Mouse (Mus musculus): ENCODE results near the gene Dram2. TPM values are rescaled to one million over a fixed set of nuclear protein-coding genes. Genes with fewer than 3 reads are reported as not detected.
A peak's percentile ranks its signal among the peaks of the same experiment; 100 is the strongest.
"Not testable (repeated sequence)": the region's sequence is repeated elsewhere in the genome, so short reads cannot be mapped to it uniquely, and the experiment has no call there.

Gene Dram2
- polyA plus RNA-seq, 1 experiment, result 42.3 TPM

DNA sequence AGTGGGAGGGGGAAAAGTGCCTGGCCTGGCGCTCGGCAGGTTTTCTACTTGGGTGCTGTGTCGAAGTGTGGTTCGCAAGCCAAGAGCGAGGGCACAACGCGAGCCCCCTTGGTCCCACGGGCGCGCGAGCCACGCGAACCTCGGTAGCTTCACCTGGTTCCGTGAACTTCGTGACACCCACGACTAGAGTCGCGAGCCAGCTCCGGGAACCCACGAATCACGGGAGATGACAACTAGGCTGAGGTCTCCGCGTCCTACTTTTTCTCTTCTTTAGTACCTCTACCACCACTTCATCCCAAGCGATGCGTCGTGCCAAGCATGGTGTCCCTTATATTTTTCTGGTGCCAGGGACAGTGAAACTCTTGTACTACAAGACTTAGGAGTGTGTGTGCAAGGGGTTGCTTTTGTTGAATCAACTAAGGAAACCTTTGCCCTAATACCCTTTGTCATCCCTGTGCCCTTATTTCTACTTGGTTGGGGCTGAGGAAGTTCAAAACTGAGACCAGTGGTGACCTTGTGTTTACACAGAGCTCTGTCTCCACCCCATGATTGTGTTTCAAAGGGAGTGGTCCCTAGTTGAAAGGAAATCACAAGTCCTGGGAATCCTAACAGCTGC, 434 bp downstream of the Dram2 start:
- H3K27ac ChIP-seq (ENCODE audit: insufficient read depth, low read length), result peak overlapping the region; percentile 97
- peak overlapping the region; percentile 98 for H3K4me3 ChIP-seq (ENCODE audit: insufficient read depth, low read length)
- TF ChIP-seq POLR2A (IDR thresholded peaks at IDR 0.05; ENCODE audit: extremely low read depth, insufficient read depth, low read length) (0 out of 2 replicates have a peak, but pooled peaks have one; percentile 15), CTCF (IDR thresholded peaks at IDR 0.05; ENCODE audit: extremely low read depth, insufficient read depth, low read length) (no peak)
- no peaks in the 10 kb centered on the region for H3K4me1 ChIP-seq (ENCODE audit: control insufficient read depth, insufficient read depth, low read length)

- no peak overlapping the region for H3K4me3 ChIP-seq (ENCODE audit: insufficient read depth, low read length)
- no peak overlapping the region for H3K27ac ChIP-seq (ENCODE audit: insufficient read depth, low read length)
Observed at GRCm38 (mm10) chr3:106548971-106549370, 1.4 kb downstream of the Dram2 start.

DNA sequence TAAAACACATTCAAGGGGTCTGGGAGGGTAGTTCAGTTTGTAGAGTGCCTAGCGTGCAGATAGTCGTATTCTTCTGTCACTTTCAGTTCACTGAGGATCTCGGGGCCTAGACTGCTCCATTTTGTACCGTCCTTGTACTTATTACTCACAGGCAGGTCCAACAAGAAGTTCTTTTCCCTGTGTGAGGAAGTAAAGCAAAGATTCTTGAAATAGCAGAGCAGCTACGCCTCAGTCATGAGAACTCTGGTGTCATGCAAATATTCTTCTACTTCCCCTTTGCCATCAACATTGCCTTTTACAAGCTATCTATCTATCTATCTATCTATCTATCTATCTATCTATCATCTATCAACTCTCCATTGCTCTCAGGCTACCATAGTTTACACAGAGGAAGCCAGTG, 5.8 kb downstream of the Dram2 start:
- TF ChIP-seq CTCF (IDR thresholded peaks at IDR 0.05; ENCODE audit: extremely low read depth, insufficient read depth, low read length) (no peak), POLR2A (IDR thresholded peaks at IDR 0.05; ENCODE audit: extremely low read depth, insufficient read depth, low read length) (no peak)
- Histone ChIP-seq H3K4me3 (ENCODE audit: insufficient read depth, low read length) (no peak overlapping the region), H3K4me1 (ENCODE audit: control insufficient read depth, insufficient read depth, low read length) (no peaks in the 10 kb centered on the region)

More at GRCm38 (mm10) chr3:106548971-106549370, 1.4 kb downstream of the Dram2 start:
- no peaks in the 10 kb centered on the region for H3K4me1 ChIP-seq (ENCODE audit: control insufficient read depth, insufficient read depth, low read length)
- TF ChIP-seq CTCF (IDR thresholded peaks at IDR 0.05; ENCODE audit: extremely low read depth, insufficient read depth, low read length) (no peak), POLR2A (IDR thresholded peaks at IDR 0.05; ENCODE audit: extremely low read depth, insufficient read depth, low read length) (no peak)

DNA sequence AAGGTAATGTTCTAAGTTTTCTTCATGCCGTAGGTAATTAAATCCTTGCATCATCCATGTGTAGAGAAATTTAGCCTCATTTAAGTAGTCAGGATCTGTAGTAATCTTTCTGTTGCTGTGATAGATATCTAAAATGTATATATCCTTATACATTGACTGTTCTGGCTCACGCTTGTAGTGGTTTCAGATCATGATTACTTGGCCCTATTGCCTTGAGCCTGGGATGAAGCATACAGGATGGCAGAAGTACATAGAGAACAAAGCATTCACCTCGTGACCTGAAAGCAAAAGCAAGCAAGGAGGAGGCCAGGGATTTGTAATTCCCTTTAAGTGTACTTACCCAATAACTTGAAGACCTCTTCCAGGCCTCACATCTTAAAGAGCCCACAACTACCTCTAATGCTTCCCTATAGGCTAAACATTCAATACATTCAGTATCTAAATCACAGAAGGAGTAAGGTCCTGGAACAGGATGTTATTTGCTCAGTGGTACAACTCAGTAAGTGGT, 8.2 kb downstream of the Dram2 start:
- Histone ChIP-seq H3K4me3 (ENCODE audit: insufficient read depth, low read length) (no peak overlapping the region), H3K4me1 (ENCODE audit: control insufficient read depth, insufficient read depth, low read length) (no peaks in the 10 kb centered on the region), H3K27ac (ENCODE audit: insufficient read depth, low read length) (no peak overlapping the region)
- TF ChIP-seq CTCF (IDR thresholded peaks at IDR 0.05; ENCODE audit: extremely low read depth, insufficient read depth, low read length) (no peak), POLR2A (IDR thresholded peaks at IDR 0.05; ENCODE audit: extremely low read depth, insufficient read depth, low read length) (no peak)

More for the DNA sequence above, 5.8 kb downstream of the Dram2 start:
- H3K27ac ChIP-seq (ENCODE audit: insufficient read depth, low read length), result no peak overlapping the region

- Histone ChIP-seq H3K4me1 (ENCODE audit: control insufficient read depth, insufficient read depth, low read length) (no peaks in the 10 kb centered on the region), H3K27ac (ENCODE audit: insufficient read depth, low read length) (no peak overlapping the region)
Observed at GRCm38 (mm10) chr3:106558271-106558670, 10.7 kb downstream of the Dram2 start.

DNA sequence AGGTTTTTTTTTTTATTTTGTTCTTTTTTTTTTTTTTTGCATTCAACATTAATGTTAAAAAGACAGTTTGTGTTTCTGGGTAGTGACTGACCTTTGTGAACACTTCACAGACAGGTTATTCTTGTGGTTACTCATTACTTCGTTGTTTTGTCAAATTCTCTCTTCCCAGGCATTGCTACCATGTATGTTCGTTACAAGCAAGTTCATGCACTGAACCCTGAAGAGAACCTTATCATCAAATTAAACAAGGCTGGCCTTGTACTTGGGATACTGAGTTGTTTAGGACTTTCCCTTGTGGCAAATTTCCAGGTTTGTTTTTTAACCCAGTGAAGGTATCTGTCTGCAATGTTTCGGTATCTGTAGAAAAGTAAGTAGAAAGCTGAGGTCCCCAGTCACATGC, 18.3 kb downstream of the Dram2 start:
- no peak overlapping the region for H3K4me3 ChIP-seq (ENCODE audit: insufficient read depth, low read length)
- H3K4me1 ChIP-seq (ENCODE audit: control insufficient read depth, insufficient read depth, low read length), result no peaks in the 10 kb centered on the region
- TF ChIP-seq POLR2A (IDR thresholded peaks at IDR 0.05; ENCODE audit: extremely low read depth, insufficient read depth, low read length), result no peak
- no peak for TF ChIP-seq CTCF (IDR thresholded peaks at IDR 0.05; ENCODE audit: extremely low read depth, insufficient read depth, low read length)
- no peak overlapping the region for H3K27ac ChIP-seq (ENCODE audit: insufficient read depth, low read length)

More at GRCm38 (mm10) chr3:106558271-106558670, 10.7 kb downstream of the Dram2 start:
- TF ChIP-seq CTCF (IDR thresholded peaks at IDR 0.05; ENCODE audit: extremely low read depth, insufficient read depth, low read length) (no peak), POLR2A (IDR thresholded peaks at IDR 0.05; ENCODE audit: extremely low read depth, insufficient read depth, low read length) (no peak)
- H3K4me3 ChIP-seq (ENCODE audit: insufficient read depth, low read length), result no peak overlapping the region

DNA sequence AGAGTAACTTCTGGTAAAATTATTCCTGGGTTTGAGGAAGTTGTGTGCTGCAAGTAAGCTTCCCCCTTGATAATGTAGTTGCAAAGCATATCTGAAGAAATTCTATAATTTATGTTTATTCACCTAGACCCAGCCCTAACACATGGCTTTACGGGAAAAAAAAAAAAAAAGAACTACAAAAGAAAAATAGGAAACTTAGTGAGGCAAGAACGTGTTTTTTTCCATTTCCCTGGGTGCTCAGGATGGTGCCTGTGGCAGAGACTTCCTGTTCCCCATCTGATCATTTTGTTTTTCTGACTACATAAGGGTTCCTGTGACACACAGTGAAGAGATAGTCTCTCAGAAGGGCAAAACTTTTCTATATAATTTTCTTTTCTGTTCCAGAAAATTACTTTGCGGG, 25.6 kb downstream of the Dram2 start:
- no peak overlapping the region for H3K4me3 ChIP-seq (ENCODE audit: insufficient read depth, low read length)
- H3K27ac ChIP-seq (ENCODE audit: insufficient read depth, low read length), result no peak overlapping the region
- no peak for TF ChIP-seq POLR2A (IDR thresholded peaks at IDR 0.05; ENCODE audit: extremely low read depth, insufficient read depth, low read length)
- TF ChIP-seq CTCF (IDR thresholded peaks at IDR 0.05; ENCODE audit: extremely low read depth, insufficient read depth, low read length), result no peak
- H3K4me1 ChIP-seq (ENCODE audit: control insufficient read depth, insufficient read depth, low read length), result no peaks in the 10 kb centered on the region

GRCm38 (mm10) chr3:106579296-106579695, 31.7 kb downstream of the Dram2 start:
- H3K4me1 ChIP-seq (ENCODE audit: control insufficient read depth, insufficient read depth, low read length), result no peaks in the 10 kb centered on the region
- no peak overlapping the region for H3K27ac ChIP-seq (ENCODE audit: insufficient read depth, low read length)
- H3K4me3 ChIP-seq (ENCODE audit: insufficient read depth, low read length), result no peak overlapping the region
- TF ChIP-seq CTCF (IDR thresholded peaks at IDR 0.05; ENCODE audit: extremely low read depth, insufficient read depth, low read length) (no peak), POLR2A (IDR thresholded peaks at IDR 0.05; ENCODE audit: extremely low read depth, insufficient read depth, low read length) (no peak)

DNA sequence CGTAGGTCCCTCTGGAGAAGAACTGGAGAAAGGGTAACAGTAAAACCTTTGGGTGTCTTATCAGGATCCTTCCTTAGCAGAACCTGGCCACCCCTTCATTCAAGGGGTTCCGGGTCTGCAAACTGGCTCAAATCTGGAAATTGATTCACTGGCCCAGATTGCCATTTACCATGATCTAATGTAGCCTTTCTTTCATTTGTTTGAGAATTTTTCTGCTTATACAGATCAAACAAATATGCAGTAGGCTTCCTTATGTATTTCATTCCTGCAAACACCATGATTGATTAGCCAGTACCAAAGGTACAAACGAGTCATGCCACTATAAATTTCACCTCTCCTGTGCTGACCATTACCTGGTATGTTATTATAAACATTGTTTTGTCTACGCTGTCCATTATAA, 46.0 kb downstream of the Dram2 start:
- H3K27ac ChIP-seq (ENCODE audit: insufficient read depth, low read length); H3K4me3 ChIP-seq (ENCODE audit: insufficient read depth, low read length): not testable (repeated sequence)

GRCm38 (mm10) chr3:106618103-106618502, 70.5 kb downstream of the Dram2 start:
- no peak overlapping the region for H3K4me3 ChIP-seq (ENCODE audit: insufficient read depth, low read length)
- no peaks in the 10 kb centered on the region for H3K4me1 ChIP-seq (ENCODE audit: control insufficient read depth, insufficient read depth, low read length)
- TF ChIP-seq CTCF (IDR thresholded peaks at IDR 0.05; ENCODE audit: extremely low read depth, insufficient read depth, low read length), result no peak
- TF ChIP-seq POLR2A (IDR thresholded peaks at IDR 0.05; ENCODE audit: extremely low read depth, insufficient read depth, low read length), result no peak
- no peak overlapping the region for H3K27ac ChIP-seq (ENCODE audit: insufficient read depth, low read length)

More for the DNA sequence above, 46.0 kb downstream of the Dram2 start:
- H3K4me1 ChIP-seq (ENCODE audit: control insufficient read depth, insufficient read depth, low read length), result not testable (repeated sequence)

Other genes starting within 250 kb of the Dram2 start
- not detected in 2 replicates for gene Chil6, start 141.6 kb upstream of the Dram2 start, polyA plus RNA-seq (2012; rRNA removed)
- gene Dennd2d, start 65.4 kb upstream of the Dram2 start, polyA plus RNA-seq (2012; rRNA removed), result 0.21 and 0.25 TPM in 2 replicates
- gene Cept1, start within 50 bp of the Dram2 start, polyA plus RNA-seq (2012; rRNA removed), result 33.6 and 39.3 TPM in 2 replicates
- gene Lrif1, start 137.2 kb downstream of the Dram2 start, polyA plus RNA-seq (2012; rRNA removed), result 14.5 and 14.8 TPM in 2 replicates
- 11.1 and 11.2 TPM in 2 replicates for gene Cd53, start 242.4 kb downstream of the Dram2 start, polyA plus RNA-seq (2012; rRNA removed)

Data from cortical plate, adult 2 months (tissue).